Mouse (Mus musculus): ENCODE measurements around the gene Mgat4b. TPM values are rescaled to one million over a fixed set of nuclear protein-coding genes. Genes with fewer than 3 reads are reported as not detected.
A peak's percentile ranks its signal among the peaks of the same experiment; 100 is the strongest.

Gene Mgat4b
- polyA plus RNA-seq, 1 experiment, result 23.6 TPM

DNA sequence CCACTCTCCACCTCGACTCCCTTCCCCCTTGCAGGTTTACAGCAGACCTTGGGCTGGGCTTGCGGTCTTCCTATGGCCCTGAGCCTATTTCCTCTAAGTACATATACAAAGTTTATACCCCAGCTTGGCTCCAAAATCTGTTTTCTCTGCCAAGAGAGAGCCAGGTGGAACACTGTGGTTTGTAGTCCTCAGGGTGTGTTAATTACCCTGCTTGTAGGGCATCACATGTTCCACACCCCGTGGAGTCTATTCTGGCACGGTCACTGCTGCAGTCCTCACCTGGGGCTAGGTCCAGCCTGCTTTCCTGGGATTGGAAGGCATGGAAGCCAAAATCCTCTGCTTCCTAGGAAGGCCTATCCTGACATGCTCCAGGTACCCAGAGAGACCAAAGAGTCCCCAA is 17.0 kb downstream of the Mgat4b start:
- Histone ChIP-seq H3K36me3 (ENCODE audit: control insufficient read depth) (peaks cover 64% of the 10 kb centered on the region), H3K4me3 (replicated peaks) (peak overlapping the region; percentile 22), H3K4me1 (ENCODE audit: control insufficient read depth) (peaks cover 78% of the 10 kb centered on the region), H3K9me3 (ENCODE audit: control insufficient read depth, low read length) (no peaks in the 10 kb centered on the region), H3K27me3 (ENCODE audit: control insufficient read depth) (no peaks in the 10 kb centered on the region)
- TF ChIP-seq TAL1 (IDR thresholded peaks at IDR 0.05; ENCODE audit: low read length) (no peak), GATA1 (IDR thresholded peaks at IDR 0.05; ENCODE audit: low read length) (no peak)

DNA sequence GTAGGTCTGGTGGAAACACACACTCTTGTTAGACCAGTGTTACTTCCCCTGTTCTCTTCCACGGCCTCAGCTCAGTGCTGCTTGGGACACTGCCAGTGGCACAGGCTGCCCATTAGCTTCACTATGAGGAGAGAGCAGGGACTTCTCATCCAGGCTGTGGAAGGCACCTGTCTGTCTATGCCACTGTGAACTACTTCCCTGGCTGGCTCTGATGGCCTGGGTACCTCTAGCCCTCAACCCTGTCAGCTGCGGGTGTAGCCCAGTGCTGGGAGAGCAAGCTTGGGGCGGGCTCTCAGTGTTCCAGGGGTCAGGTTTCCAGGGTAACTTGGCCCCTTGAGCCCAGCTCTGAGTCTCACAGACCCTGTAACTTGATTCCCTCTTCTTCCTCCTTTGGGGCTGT is 18.1 kb downstream of the Mgat4b start:
- peaks cover 68% of the 10 kb centered on the region for H3K36me3 ChIP-seq (ENCODE audit: control insufficient read depth)
- no peaks in the 10 kb centered on the region for H3K27me3 ChIP-seq (ENCODE audit: control insufficient read depth)
- TF ChIP-seq GATA1 (IDR thresholded peaks at IDR 0.05; ENCODE audit: low read length), result no peak
- no peak for TF ChIP-seq TAL1 (IDR thresholded peaks at IDR 0.05; ENCODE audit: low read length)
- H3K4me1 ChIP-seq (ENCODE audit: control insufficient read depth), result peaks cover 67% of the 10 kb centered on the region
- no peaks in the 10 kb centered on the region; the same call in 1 of the 2 replicates for H3K9me3 ChIP-seq (ENCODE audit: control insufficient read depth, low read length)
- H3K4me3 ChIP-seq (replicated peaks), result no peak overlapping the region

DNA sequence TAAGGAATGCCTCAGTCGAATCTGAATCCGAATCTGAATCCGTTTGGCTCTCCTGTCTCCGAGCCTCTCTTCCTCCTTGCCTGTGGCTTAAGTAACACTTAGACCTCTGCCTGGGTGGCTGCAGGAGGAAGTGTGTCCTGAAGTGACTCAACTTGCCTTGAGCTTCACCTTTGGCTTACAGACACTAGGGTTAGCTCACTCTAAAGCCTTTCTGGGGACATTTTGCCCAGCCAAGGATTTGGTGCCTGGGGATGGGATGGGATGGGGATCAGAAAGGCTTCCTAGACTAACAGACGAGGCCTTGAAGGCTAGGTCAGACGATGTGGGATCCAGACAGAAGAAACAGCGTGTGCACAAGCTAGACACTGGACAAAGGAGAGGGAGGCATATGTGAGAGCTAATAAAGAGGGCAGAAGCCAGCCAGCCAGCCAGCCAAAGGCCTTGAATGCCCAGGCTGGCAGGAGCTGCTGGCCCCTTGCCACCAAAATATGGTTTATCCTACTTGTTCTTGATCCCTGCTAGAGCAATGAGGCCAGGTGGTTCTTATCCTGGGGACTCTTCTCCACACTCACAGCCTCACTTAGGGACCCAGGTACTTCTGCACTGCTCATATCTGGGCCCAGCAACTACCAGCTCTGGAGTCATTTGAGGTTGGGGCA is 18.7 kb downstream of the Mgat4b start:
- Histone ChIP-seq H3K4me3 (replicated peaks) (no peak overlapping the region), H3K4me1 (ENCODE audit: control insufficient read depth) (peaks cover 61% of the 10 kb centered on the region), H3K36me3 (ENCODE audit: control insufficient read depth) (peaks cover 74% of the 10 kb centered on the region), H3K27me3 (ENCODE audit: control insufficient read depth) (no peaks in the 10 kb centered on the region), H3K9me3 (ENCODE audit: control insufficient read depth, low read length) (no peaks in the 10 kb centered on the region; the same call in 1 of the 2 replicates)
- TF ChIP-seq TAL1 (IDR thresholded peaks at IDR 0.05; ENCODE audit: low read length) (no peak), GATA1 (IDR thresholded peaks at IDR 0.05; ENCODE audit: low read length) (no peak)

DNA sequence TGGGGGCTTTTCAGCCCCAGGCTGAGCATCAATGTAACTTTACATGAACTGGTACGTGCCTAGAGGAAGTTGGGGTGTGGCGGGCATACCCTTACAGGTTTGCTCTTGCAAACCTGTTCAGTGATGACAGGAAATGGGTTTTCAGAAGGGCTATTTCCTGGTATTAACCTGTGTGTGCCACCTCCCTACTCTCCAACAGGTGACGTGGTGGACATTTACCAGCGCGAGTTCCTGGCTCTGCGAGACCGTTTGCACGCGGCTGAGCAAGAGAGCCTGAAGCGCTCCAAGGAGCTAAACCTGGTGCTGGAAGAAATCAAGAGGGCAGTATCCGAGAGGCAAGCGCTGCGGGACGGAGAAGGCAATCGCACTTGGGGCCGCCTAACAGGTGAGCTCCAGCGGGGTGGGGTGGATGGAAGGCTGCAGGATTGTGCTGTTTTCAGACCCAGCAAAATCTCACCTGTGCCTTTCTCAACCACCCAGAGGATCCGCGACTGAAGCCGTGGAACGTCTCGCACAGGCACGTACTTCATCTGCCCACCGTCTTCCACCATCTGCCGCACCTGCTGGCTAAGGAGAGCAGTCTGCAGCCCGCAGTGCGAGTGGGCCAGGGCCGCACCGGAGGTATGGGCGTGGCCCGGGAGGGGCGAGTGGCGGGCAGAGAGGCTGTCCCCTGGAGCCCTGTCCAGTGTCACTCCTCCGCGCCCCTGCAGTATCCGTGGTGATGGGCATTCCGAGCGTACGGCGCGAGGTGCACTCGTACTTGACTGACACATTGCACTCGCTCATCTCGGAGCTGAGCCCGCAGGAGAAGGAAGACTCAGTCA is 20.0 kb downstream of the Mgat4b start:
- Histone ChIP-seq H3K4me3 (replicated peaks) (peak overlapping the region; percentile 0), H3K9me3 (ENCODE audit: control insufficient read depth, low read length) (no peaks in the 10 kb centered on the region; the same call in 1 of the 2 replicates), H3K36me3 (ENCODE audit: control insufficient read depth) (peaks cover 87% of the 10 kb centered on the region), H3K27me3 (ENCODE audit: control insufficient read depth) (no peaks in the 10 kb centered on the region), H3K4me1 (ENCODE audit: control insufficient read depth) (peaks cover 58% of the 10 kb centered on the region)
- TF ChIP-seq TAL1 (IDR thresholded peaks at IDR 0.05; ENCODE audit: low read length) (no peak), GATA1 (IDR thresholded peaks at IDR 0.05; ENCODE audit: low read length) (no peak)

DNA sequence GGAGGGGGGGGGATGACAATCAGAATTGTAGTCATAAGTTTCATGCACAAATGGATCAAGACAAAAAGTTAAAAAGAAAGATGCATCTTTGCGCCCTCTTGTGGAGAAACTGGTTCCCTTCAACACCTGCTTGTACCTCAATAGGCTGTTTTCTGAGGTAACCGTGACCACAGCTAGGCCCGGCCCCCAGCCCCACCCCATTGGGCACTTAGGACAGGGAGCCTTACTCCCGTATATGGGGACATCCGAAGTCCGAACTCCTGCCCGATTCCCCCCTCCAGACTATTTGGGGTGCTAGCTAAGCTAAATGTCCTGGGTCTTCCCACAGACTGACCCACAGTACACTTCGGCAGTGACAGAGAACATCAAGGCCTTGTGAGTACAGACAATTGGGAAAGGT is 20.7 kb downstream of the Mgat4b start:
- H3K36me3 ChIP-seq (ENCODE audit: control insufficient read depth), result peaks cover 92% of the 10 kb centered on the region
- TF ChIP-seq GATA1 (IDR thresholded peaks at IDR 0.05; ENCODE audit: low read length) (no peak), TAL1 (IDR thresholded peaks at IDR 0.05; ENCODE audit: low read length) (no peak)
- peaks cover 58% of the 10 kb centered on the region for H3K4me1 ChIP-seq (ENCODE audit: control insufficient read depth)
- no peaks in the 10 kb centered on the region; the same call in 1 of the 2 replicates for H3K9me3 ChIP-seq (ENCODE audit: control insufficient read depth, low read length)
- no peaks in the 10 kb centered on the region for H3K27me3 ChIP-seq (ENCODE audit: control insufficient read depth)
- no peak overlapping the region for H3K4me3 ChIP-seq (replicated peaks)

GRCm38 (mm10) chr11:50233022-50233421 is 22.3 kb downstream of the Mgat4b start:
- H3K4me1 ChIP-seq (ENCODE audit: control insufficient read depth), result peaks cover 58% of the 10 kb centered on the region
- no peak for TF ChIP-seq TAL1 (IDR thresholded peaks at IDR 0.05; ENCODE audit: low read length)
- no peak for TF ChIP-seq GATA1 (IDR thresholded peaks at IDR 0.05; ENCODE audit: low read length)
- peaks cover 9% of the 10 kb centered on the region for H3K27me3 ChIP-seq (ENCODE audit: control insufficient read depth)
- H3K9me3 ChIP-seq (ENCODE audit: control insufficient read depth, low read length), result no peaks in the 10 kb centered on the region; the same call in 1 of the 2 replicates
- H3K36me3 ChIP-seq (ENCODE audit: control insufficient read depth), result peaks cover 79% of the 10 kb centered on the region
- no peak overlapping the region for H3K4me3 ChIP-seq (replicated peaks)

GRCm38 (mm10) chr11:50233993-50234392 is 23.3 kb downstream of the Mgat4b start:
- TF ChIP-seq GATA1 (IDR thresholded peaks at IDR 0.05; ENCODE audit: low read length) (no peak), TAL1 (IDR thresholded peaks at IDR 0.05; ENCODE audit: low read length) (no peak)

GRCm38 (mm10) chr11:50234606-50235005 is 23.9 kb downstream of the Mgat4b start:
- peaks cover 57% of the 10 kb centered on the region for H3K4me1 ChIP-seq (ENCODE audit: control insufficient read depth)
- H3K27me3 ChIP-seq (ENCODE audit: control insufficient read depth), result peaks cover 9% of the 10 kb centered on the region
- no peak overlapping the region for H3K4me3 ChIP-seq (replicated peaks)
- H3K36me3 ChIP-seq (ENCODE audit: control insufficient read depth), result peaks cover 64% of the 10 kb centered on the region
- TF ChIP-seq GATA1 (IDR thresholded peaks at IDR 0.05; ENCODE audit: low read length), result no peak
- TF ChIP-seq TAL1 (IDR thresholded peaks at IDR 0.05; ENCODE audit: low read length), result no peak
- no peaks in the 10 kb centered on the region; the same call in 1 of the 2 replicates for H3K9me3 ChIP-seq (ENCODE audit: control insufficient read depth, low read length)

More at GRCm38 (mm10) chr11:50233993-50234392, 23.3 kb downstream of the Mgat4b start:
- Histone ChIP-seq H3K27me3 (ENCODE audit: control insufficient read depth) (peaks cover 9% of the 10 kb centered on the region), H3K36me3 (ENCODE audit: control insufficient read depth) (peaks cover 71% of the 10 kb centered on the region), H3K9me3 (ENCODE audit: control insufficient read depth, low read length) (no peaks in the 10 kb centered on the region; the same call in 1 of the 2 replicates), H3K4me3 (replicated peaks) (no peak overlapping the region), H3K4me1 (ENCODE audit: control insufficient read depth) (peaks cover 59% of the 10 kb centered on the region)

GRCm38 (mm10) chr11:50236540-50236936 is 25.8 kb downstream of the Mgat4b start:
- H3K36me3 ChIP-seq (ENCODE audit: control insufficient read depth), result peaks cover 46% of the 10 kb centered on the region
- peak overlapping the region; percentile 75 for H3K4me3 ChIP-seq (replicated peaks)
- peaks cover 9% of the 10 kb centered on the region for H3K27me3 ChIP-seq (ENCODE audit: control insufficient read depth)
- peaks cover 44% of the 10 kb centered on the region for H3K4me1 ChIP-seq (ENCODE audit: control insufficient read depth)
- TF ChIP-seq TAL1 (IDR thresholded peaks at IDR 0.05; ENCODE audit: low read length) (no peak), GATA1 (IDR thresholded peaks at IDR 0.05; ENCODE audit: low read length) (no peak)
- H3K9me3 ChIP-seq (ENCODE audit: control insufficient read depth, low read length), result no peaks in the 10 kb centered on the region; the same call in 1 of the 2 replicates
